Mouse (Mus musculus) heart, embryonic 11.5 days (tissue): ENCODE measurements around the gene Ubqlnl. TPM values are rescaled to one million over a fixed set of nuclear protein-coding genes. Genes with fewer than 3 reads are reported as not detected.

Experiments
- ATAC-seq: fragments of 200-750 bp; cut with Nextera tagmentation; replicated peaks from 2 replicates; pipeline ENCODE4 v1.8.0; 2017; ENCODE audit warnings: moderate library complexity; ENCODE audit not compliant: insufficient number of reproducible peaks, low FRiP score, low TSS enrichment
- H3K27ac ChIP-seq: fragments of 300-500 bp; sonication (generic); 2 replicates; pipeline ENCODE4 v1.5.1; 2014; ENCODE audit warnings: mild to moderate bottlenecking, low read depth, low read length
- H3K27me3 ChIP-seq: fragments of 300-500 bp; sonication (generic); 2 replicates; pipeline ENCODE4 v1.6.1; 2014; ENCODE audit warnings: mild to moderate bottlenecking, low read length, mixed read lengths; ENCODE audit not compliant: control insufficient read depth, insufficient read depth
- H3K36me3 ChIP-seq: fragments of 300-500 bp; sonication (generic); 2 replicates; pipeline ENCODE4 v1.6.1; 2014; ENCODE audit warnings: mild to moderate bottlenecking, low read length, moderate library complexity, mixed read lengths; ENCODE audit not compliant: control insufficient read depth, insufficient read depth
- H3K4me1 ChIP-seq: fragments of 300-500 bp; sonication (generic); 2 replicates; pipeline ENCODE4 v1.6.1; 2014; ENCODE audit warnings: low read length; ENCODE audit not compliant: control insufficient read depth, insufficient read depth
- H3K4me2 ChIP-seq: fragments of 300-500 bp; sonication (generic); 2 replicates; pipeline ENCODE4 v1.6.1; 2014; ENCODE audit warnings: mild to moderate bottlenecking, moderate library complexity
- H3K4me3 ChIP-seq: fragments of 300-500 bp; sonication (generic); 2 replicates; pipeline ENCODE4 v1.5.1; 2014; ENCODE audit warnings: low read depth, low read length
- H3K9ac ChIP-seq: fragments of 300-500 bp; sonication (generic); 2 replicates; pipeline ENCODE4 v1.6.1; 2014; ENCODE audit warnings: mild to moderate bottlenecking, low read depth, low read length, moderate library complexity
- H3K9me3 ChIP-seq: fragments of 300-500 bp; sonication (generic); replicated peaks from 2 replicates; pipeline ENCODE4 v1.6.1; 2016; ENCODE audit warnings: low read length; ENCODE audit not compliant: control insufficient read depth
- WGBS: fragments of 180-500 bp; shearing (Covaris S2); extraction: QIAGEN DNeasy Blood & Tissue Kit; methylation state at CpG from one replicate; pipeline ENCODE4 v1.1.7; 2014; ENCODE audit not compliant: insufficient replicate concordance; 5-methylcytosine and 5-hydroxymethylcytosine counted together
- polyA plus RNA-seq: library from polyadenylated mRNA; unstranded; fragments of >200 nt; fragmentation: Nextera tagmentation; extraction: Ambion mirVana; gene quantifications from 2 replicates; pipeline ENCODE4 v1.2.1, GENCODE M21; 2014

Ubqlnl gene
- not detected in 2 replicates for polyA plus RNA-seq

- no peaks in the 10 kb centered on the region for H3K4me1 ChIP-seq
- no peaks in the 10 kb centered on the region for H3K36me3 ChIP-seq
- H3K4me2 ChIP-seq = no peak within 1 kb of the TSS
- H3K9me3 ChIP-seq = no peaks in the 10 kb centered on the region
- H3K27me3 ChIP-seq = no peaks in the 10 kb centered on the region
- no peak within 1 kb of the TSS for H3K9ac ChIP-seq
- no peak within 1 kb of the TSS for H3K27ac ChIP-seq
- WGBS = 80% methylated on average over 2 of the region's 2 CpGs
- H3K4me3 ChIP-seq = no peak within 1 kb of the TSS
- no peak for ATAC-seq
Measured at GRCm38 (mm10) chr7:104150456-104150855, at the start of gene Ubqlnl. Ubqlnl (minus strand) TSS chr7:104150556.

- 3% methylated on average over 5 of the region's 5 CpGs for WGBS
- no peaks in the 10 kb centered on the region for H3K27me3 ChIP-seq
- H3K4me3 ChIP-seq = no peak overlapping the region
- no peaks in the 10 kb centered on the region for H3K4me1 ChIP-seq
- no peaks in the 10 kb centered on the region for H3K36me3 ChIP-seq
- no peak for ATAC-seq
- H3K9me3 ChIP-seq = no peaks in the 10 kb centered on the region
- no peak overlapping the region for H3K27ac ChIP-seq
- no peak overlapping the region for H3K4me2 ChIP-seq
- no peak overlapping the region for H3K9ac ChIP-seq
Measured at GRCm38 (mm10) chr7:104199822-104200221, 49.5 kb upstream of the Ubqlnl start.

- H3K4me3 ChIP-seq = no peak within 1 kb of the TSS
- H3K27me3 ChIP-seq = no peaks in the 10 kb centered on the region
- no peaks in the 10 kb centered on the region for H3K36me3 ChIP-seq
- no peaks in the 10 kb centered on the region for H3K4me1 ChIP-seq
- H3K9ac ChIP-seq = no peak within 1 kb of the TSS
- no peak within 1 kb of the TSS for H3K27ac ChIP-seq
- H3K4me2 ChIP-seq = no peak within 1 kb of the TSS
- ATAC-seq = no peak
- WGBS = 68% methylated on average over 6 of the region's 6 CpGs
- no peaks in the 10 kb centered on the region for H3K9me3 ChIP-seq
Measured at GRCm38 (mm10) chr7:104195885-104196284, 45.5 kb upstream of the Ubqlnl start, which contains the start of gene Olfr649. Olfr649 (minus strand) TSS chr7:104195985.

- no peaks in the 10 kb centered on the region for H3K36me3 ChIP-seq
- no peaks in the 10 kb centered on the region for H3K27me3 ChIP-seq
- H3K9me3 ChIP-seq = no peaks in the 10 kb centered on the region
- no peak overlapping the region for H3K4me2 ChIP-seq
- no peak for ATAC-seq
- no peak overlapping the region for H3K9ac ChIP-seq
- H3K4me1 ChIP-seq = no peaks in the 10 kb centered on the region
- 57% methylated on average over 9 of the region's 9 CpGs for WGBS
- no peak overlapping the region for H3K4me3 ChIP-seq
- H3K27ac ChIP-seq = no peak overlapping the region
Measured at GRCm38 (mm10) chr7:104191275-104191674, 40.9 kb upstream of the Ubqlnl start.

- 88% methylated on average over 2 of the region's 2 CpGs for WGBS
- H3K4me1 ChIP-seq = no peaks in the 10 kb centered on the region
- H3K9me3 ChIP-seq = no peaks in the 10 kb centered on the region
- H3K36me3 ChIP-seq = no peaks in the 10 kb centered on the region
- H3K9ac ChIP-seq = no peak within 1 kb of the TSS
- no peaks in the 10 kb centered on the region for H3K27me3 ChIP-seq
- no peak within 1 kb of the TSS for H3K4me2 ChIP-seq
- H3K4me3 ChIP-seq = no peak within 1 kb of the TSS
- H3K27ac ChIP-seq = no peak within 1 kb of the TSS
- no peak for ATAC-seq
Measured at GRCm38 (mm10) chr7:104183292-104183691, 32.9 kb upstream of the Ubqlnl start, which contains the start of gene Olfr648. Olfr648 (minus strand) TSS chr7:104183392.

- Histone ChIP-seq H3K4me1 (no peaks in the 10 kb centered on the region), H3K9ac (no peak overlapping the region), H3K9me3 (no peaks in the 10 kb centered on the region), H3K27me3 (no peaks in the 10 kb centered on the region), H3K36me3 (no peaks in the 10 kb centered on the region), H3K4me2 (no peak overlapping the region), H3K27ac (no peak overlapping the region), H3K4me3 (no peak overlapping the region)
- WGBS = 75% methylated on average over 1 of the region's 1 CpGs
- ATAC-seq = no peak
Measured at GRCm38 (mm10) chr7:104179074-104179473, 28.7 kb upstream of the Ubqlnl start.

- ATAC-seq = no peak
- 62% methylated on average over 5 of the region's 5 CpGs for WGBS
Measured at GRCm38 (mm10) chr7:104178422-104179054, 28.2 kb upstream of the Ubqlnl start.

GRCm38 (mm10) chr7:104175085-104175484 lies 24.7 kb upstream of the Ubqlnl start:
- Histone ChIP-seq H3K4me1 (no peaks in the 10 kb centered on the region), H3K4me2 (no peak overlapping the region), H3K27ac (no peak overlapping the region), H3K27me3 (no peaks in the 10 kb centered on the region), H3K4me3 (no peak overlapping the region), H3K36me3 (no peaks in the 10 kb centered on the region), H3K9me3 (no peaks in the 10 kb centered on the region), H3K9ac (no peak overlapping the region)
- no peak for ATAC-seq
- 88% methylated on average over 1 of the region's 1 CpGs for WGBS

More at GRCm38 (mm10) chr7:104178422-104179054, 28.2 kb upstream of the Ubqlnl start:
- no peaks in the 10 kb centered on the region for H3K36me3 ChIP-seq
- no peaks in the 10 kb centered on the region for H3K4me1 ChIP-seq
- no peak overlapping the region for H3K27ac ChIP-seq
- no peak overlapping the region for H3K9ac ChIP-seq
- H3K4me2 ChIP-seq = no peak overlapping the region
- no peaks in the 10 kb centered on the region for H3K27me3 ChIP-seq
- H3K4me3 ChIP-seq = no peak overlapping the region
- H3K9me3 ChIP-seq = no peaks in the 10 kb centered on the region

GRCm38 (mm10) chr7:104169634-104170204 lies 19.4 kb upstream of the Ubqlnl start:
- Histone ChIP-seq H3K27ac (no peak overlapping the region), H3K9me3 (no peaks in the 10 kb centered on the region), H3K9ac (no peak overlapping the region), H3K4me3 (no peak overlapping the region), H3K27me3 (no peaks in the 10 kb centered on the region), H3K36me3 (no peaks in the 10 kb centered on the region), H3K4me2 (no peak overlapping the region), H3K4me1 (no peaks in the 10 kb centered on the region)
- ATAC-seq = no peak
- WGBS = 67% methylated on average over 6 of the region's 6 CpGs
